Mouse (Mus musculus): ENCODE measurements at regions not wholly inside any gene's neighbourhood (a gene's known extent, or its start where the extent isn't known, plus 50 kb on each side); places are given as distances from the start of the nearest gene placed in this dataset.

DNA sequence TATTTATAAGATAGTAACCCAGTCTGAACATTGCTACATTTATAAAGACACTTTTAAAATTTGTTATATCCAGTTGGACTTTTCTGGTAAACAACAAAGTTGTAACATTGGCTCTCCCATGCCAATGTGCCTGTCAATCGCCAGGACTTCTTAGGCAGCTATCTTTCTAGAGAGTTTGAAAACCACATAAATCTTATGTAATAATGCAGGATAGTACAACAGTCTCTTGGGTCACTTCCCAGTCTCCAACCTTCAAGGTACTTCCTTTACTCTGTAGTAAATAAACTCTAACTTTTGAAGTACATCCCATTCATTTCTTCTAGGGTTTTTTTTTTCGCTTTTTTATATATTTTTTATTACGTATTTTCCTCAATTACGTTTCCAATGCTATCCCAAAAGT lies 570.0 kb upstream of the Klhl1 start:
- no peaks in the 10 kb centered on the region for H3K4me1 ChIP-seq (ENCODE audit: control insufficient read depth in 1 of 2, insufficient read depth in 2 of 2, low read length in 2 of 2)
- DNase-seq (ENCODE audit: low read depth, low spot score) = no peak
- H3K9ac ChIP-seq (ENCODE audit: control insufficient read depth, low read depth, low read length, poor library complexity, severe bottlenecking) = no peak overlapping the region
- H3K36me3 ChIP-seq (ENCODE audit: control insufficient read depth in 1 of 2, insufficient read depth in 2 of 2, low read length in 2 of 2) = no peaks in the 10 kb centered on the region
- no peaks in the 10 kb centered on the region for H3K9me3 ChIP-seq (replicated peaks; ENCODE audit: insufficient read depth, low read length)
- H3K27ac ChIP-seq (ENCODE audit: control insufficient read depth, low read depth, low read length) = no peak overlapping the region
- H3K4me3 ChIP-seq (ENCODE audit: control insufficient read depth in 1 of 2, insufficient read depth in 1 of 2, low read depth in 2 of 2, low read length in 2 of 2) = no peak overlapping the region
- no peak for TF ChIP-seq MEF2A (IDR thresholded peaks at IDR 0.05; ENCODE audit: extremely low read depth, insufficient replicate concordance, low read depth, low read length, poor library complexity, severe bottlenecking)
- no peak for TF ChIP-seq ZNF384 (IDR thresholded peaks at IDR 0.05; ENCODE audit: low read depth, low read length)
- TF ChIP-seq ZKSCAN1 (IDR thresholded peaks at IDR 0.05; ENCODE audit: low read depth, low read length) = no peak
- TF ChIP-seq TAL1 (IDR thresholded peaks at IDR 0.05; ENCODE audit: low read length) = no peak
- no peak for TF ChIP-seq MYB (IDR thresholded peaks at IDR 0.05; ENCODE audit: low read depth, low read length)
- TF ChIP-seq GABPA (IDR thresholded peaks at IDR 0.05; ENCODE audit: low read depth, low read length) = no peak
- TF ChIP-seq RCOR1 (IDR thresholded peaks at IDR 0.05; ENCODE audit: low read depth, low read length) = no peak
- H3K27me3 ChIP-seq (ENCODE audit: control insufficient read depth in 1 of 2, insufficient read depth in 2 of 2, low read length in 2 of 2) = no peaks in the 10 kb centered on the region
- H3K79me2 ChIP-seq (ENCODE audit: control insufficient read depth, insufficient read depth, low read length, poor library complexity) = no peaks in the 10 kb centered on the region

DNA sequence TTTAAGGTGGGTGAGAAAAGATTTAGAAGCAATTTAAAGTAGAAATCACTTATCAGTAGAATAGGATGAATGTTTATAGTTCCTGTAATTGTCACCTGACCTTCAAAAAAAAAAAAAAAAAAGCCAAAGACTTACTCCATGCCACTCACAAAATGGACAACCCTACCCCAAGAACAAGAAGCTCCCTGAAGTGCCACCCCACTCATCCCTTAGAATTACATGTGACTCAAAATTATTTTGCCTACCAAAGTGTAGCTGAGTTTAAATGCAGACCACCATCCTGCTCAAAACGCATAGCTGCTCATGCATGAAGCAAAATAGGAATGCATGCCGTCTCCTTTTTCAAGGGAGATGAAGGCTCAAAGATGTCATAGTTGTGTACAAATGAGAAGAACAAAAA lies 568.4 kb upstream of the Klhl1 start:
- Histone ChIP-seq H3K4me1 (ENCODE audit: control insufficient read depth in 1 of 2, insufficient read depth in 2 of 2, low read length in 2 of 2) (no peaks in the 10 kb centered on the region), H3K36me3 (ENCODE audit: control insufficient read depth in 1 of 2, insufficient read depth in 2 of 2, low read length in 2 of 2) (no peaks in the 10 kb centered on the region), H3K9ac (ENCODE audit: control insufficient read depth, low read depth, low read length, poor library complexity, severe bottlenecking) (no peak overlapping the region), H3K9me3 (replicated peaks; ENCODE audit: insufficient read depth, low read length) (no peaks in the 10 kb centered on the region), H3K27ac (ENCODE audit: control insufficient read depth, low read depth, low read length) (no peak overlapping the region), H3K27me3 (ENCODE audit: control insufficient read depth in 1 of 2, insufficient read depth in 2 of 2, low read length in 2 of 2) (no peaks in the 10 kb centered on the region), H3K79me2 (ENCODE audit: control insufficient read depth, insufficient read depth, low read length, poor library complexity) (no peaks in the 10 kb centered on the region), H3K4me3 (ENCODE audit: control insufficient read depth in 1 of 2, insufficient read depth in 1 of 2, low read depth in 2 of 2, low read length in 2 of 2) (no peak overlapping the region)
- no peak for DNase-seq (ENCODE audit: low read depth, low spot score)
- no peak for TF ChIP-seq RCOR1 (IDR thresholded peaks at IDR 0.05; ENCODE audit: low read depth, low read length)
- TF ChIP-seq ZNF384 (IDR thresholded peaks at IDR 0.05; ENCODE audit: low read depth, low read length) = 0 out of 2 replicates have a peak, but pooled peaks have one; percentile 55
- TF ChIP-seq ZMIZ1 (IDR thresholded peaks at IDR 0.05; ENCODE audit: low read depth, low read length) = no peak

DNA sequence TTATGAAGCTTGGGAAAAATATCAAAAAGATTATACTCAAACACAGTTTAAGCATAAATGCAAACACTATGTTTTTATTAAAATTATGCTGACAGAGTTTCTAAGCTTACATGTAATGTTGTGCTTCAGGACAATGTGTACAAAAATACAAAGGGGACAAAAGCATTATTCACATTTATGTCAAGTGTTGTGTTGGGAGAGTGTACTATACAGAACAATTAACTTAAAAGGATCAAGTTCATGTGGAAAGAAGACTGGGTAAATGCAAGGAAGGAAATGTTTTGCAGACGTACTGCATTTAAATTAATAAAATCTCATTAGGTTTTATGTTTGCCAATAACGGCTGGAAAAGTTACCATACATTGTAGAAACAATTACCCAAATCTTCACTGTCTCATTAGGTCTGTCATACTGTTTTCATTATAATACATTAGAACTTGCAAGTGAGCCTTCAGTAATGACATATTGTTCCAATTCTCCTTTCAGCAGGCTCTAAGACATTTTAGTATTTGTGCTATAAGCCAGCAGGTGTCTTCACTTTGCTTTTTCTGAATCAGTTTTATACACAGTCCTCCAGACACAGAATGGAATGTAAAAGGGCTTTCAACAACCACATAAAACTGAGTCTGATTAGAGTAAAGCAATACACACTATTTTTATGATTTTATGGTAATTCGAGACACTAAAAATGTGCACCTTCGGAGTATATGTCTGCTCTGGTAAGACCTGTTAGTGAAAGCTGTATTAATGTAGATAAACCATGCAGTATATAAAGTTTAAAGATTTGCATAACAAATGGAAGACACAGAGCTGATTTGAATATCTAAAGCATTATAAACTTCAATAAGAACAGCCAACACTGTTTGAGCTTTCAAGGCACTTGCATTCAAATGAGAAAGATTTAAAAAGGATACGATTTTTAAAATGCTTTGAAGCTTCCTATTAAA lies 567.7 kb upstream of the Klhl1 start:
- no peak for TF ChIP-seq BHLHE40 (IDR thresholded peaks at IDR 0.05; ENCODE audit: borderline replicate concordance, low read depth, low read length)
- TF ChIP-seq CHD2 (IDR thresholded peaks at IDR 0.05; ENCODE audit: low read length) = no peak
- TF ChIP-seq JUND (IDR thresholded peaks at IDR 0.05; ENCODE audit: low read depth, low read length) = no peak
- no peak for TF ChIP-seq MYB (IDR thresholded peaks at IDR 0.05; ENCODE audit: low read depth, low read length)
- no peak for TF ChIP-seq TAL1 (IDR thresholded peaks at IDR 0.05; ENCODE audit: low read length)
- TF ChIP-seq RCOR1 (IDR thresholded peaks at IDR 0.05; ENCODE audit: low read depth, low read length) = no peak
- no peak for TF ChIP-seq GATA1 (IDR thresholded peaks at IDR 0.05; ENCODE audit: low read depth, low read length)
- TF ChIP-seq RAD21 (IDR thresholded peaks at IDR 0.05; ENCODE audit: low read depth, low read length) = no peak
- no peak for TF ChIP-seq EP300 (IDR thresholded peaks at IDR 0.05; ENCODE audit: low read depth in 1 of 2, low read length in 2 of 2)
- no peak for TF ChIP-seq MAX (IDR thresholded peaks at IDR 0.05; ENCODE audit: low read length)
- no peak for TF ChIP-seq NRF1 (IDR thresholded peaks at IDR 0.05; ENCODE audit: insufficient read depth, low read depth, low read length, poor library complexity, severe bottlenecking)
- TF ChIP-seq POLR2AphosphoS2 (IDR thresholded peaks at IDR 0.05; ENCODE audit: low read length) = no peak
- no peak for TF ChIP-seq MYC (IDR thresholded peaks at IDR 0.05; ENCODE audit: low read depth, low read length)
- H3K4me1 ChIP-seq (ENCODE audit: control insufficient read depth in 1 of 2, insufficient read depth in 2 of 2, low read length in 2 of 2) = no peaks in the 10 kb centered on the region
- no peak for DNase-seq (ENCODE audit: low read depth, low spot score)
- H3K79me2 ChIP-seq (ENCODE audit: control insufficient read depth, insufficient read depth, low read length, poor library complexity) = no peaks in the 10 kb centered on the region
- no peak overlapping the region for H3K9ac ChIP-seq (ENCODE audit: control insufficient read depth, low read depth, low read length, poor library complexity, severe bottlenecking)
- no peak overlapping the region for H3K4me3 ChIP-seq (ENCODE audit: control insufficient read depth in 1 of 2, insufficient read depth in 1 of 2, low read depth in 2 of 2, low read length in 2 of 2)
- H3K9me3 ChIP-seq (replicated peaks; ENCODE audit: insufficient read depth, low read length) = no peaks in the 10 kb centered on the region
- no peaks in the 10 kb centered on the region for H3K27me3 ChIP-seq (ENCODE audit: control insufficient read depth in 1 of 2, insufficient read depth in 2 of 2, low read length in 2 of 2)
- H3K27ac ChIP-seq (ENCODE audit: control insufficient read depth, low read depth, low read length) = no peak overlapping the region
- no peaks in the 10 kb centered on the region for H3K36me3 ChIP-seq (ENCODE audit: control insufficient read depth in 1 of 2, insufficient read depth in 2 of 2, low read length in 2 of 2)

Data from MEL (cell line).